Mouse (Mus musculus) midbrain, embryonic 10.5 days (tissue): ENCODE data around the gene Asap2. TPM values are rescaled to one million over a fixed set of nuclear protein-coding genes. Genes with fewer than 3 reads are reported as not detected.

ENCODE experiments used
- DNase-seq: peaks from one replicate; pipeline ENCODE4 v3.0.0-alpha.2; 2017; ENCODE audit warnings: low spot score
- H3K27ac ChIP-seq: fragments of 300-500 bp; sonication (generic); replicated peaks from 2 replicates; pipeline ENCODE4 v1.5.1; 2016; ENCODE audit warnings: mild to moderate bottlenecking
- H3K27me3 ChIP-seq: fragments of 300-500 bp; sonication (generic); 2 replicates; pipeline ENCODE4 v1.6.1; 2016; ENCODE audit warnings: low read depth, mild to moderate bottlenecking; ENCODE audit not compliant: poor library complexity, severe bottlenecking
- H3K36me3 ChIP-seq: fragments of 300-500 bp; sonication (generic); 2 replicates; pipeline ENCODE4 v1.6.1; 2016; ENCODE audit warnings: mild to moderate bottlenecking, moderate library complexity
- H3K4me1 ChIP-seq: fragments of 300-500 bp; sonication (generic); 2 replicates; pipeline ENCODE4 v1.6.1; 2016
- H3K4me3 ChIP-seq: fragments of 300-500 bp; sonication (generic); 2 replicates; pipeline ENCODE4 v1.5.1; 2016; ENCODE audit warnings: mild to moderate bottlenecking, moderate library complexity
- H3K9me3 ChIP-seq: fragments of 300-500 bp; sonication (generic); replicated peaks from 2 replicates; pipeline ENCODE4 v1.6.1; 2016; ENCODE audit warnings: mild to moderate bottlenecking
- WGBS: fragments of 180-500 bp; shearing (Covaris S2); methylation state at CpG from one replicate; pipeline ENCODE4 v1.1.7; 2016; 5-methylcytosine and 5-hydroxymethylcytosine counted together
- polyA plus RNA-seq: library from polyadenylated mRNA; unstranded; fragments of >200 nt; fragmentation: Nextera tagmentation; extraction: Ambion mirVana; gene quantifications from 2 replicates; pipeline ENCODE4 v1.2.1, GENCODE M21; 2016

The Asap2 gene
- polyA plus RNA-seq, 1 experiment from 2014 or later: 11.6 TPM

GRCm38 (mm10) chr12:21160327-21160828 is 170.1 kb downstream of the Asap2 start:
- Histone ChIP-seq H3K36me3 (0 out of 2 replicates have a peak, but pooled peaks cover 6% of the 10 kb centered on the region), H3K9me3 (no peaks in the 10 kb centered on the region), H3K4me1 (peaks cover 13% of the 10 kb centered on the region), H3K27me3 (no peaks in the 10 kb centered on the region), H3K27ac (no peak overlapping the region), H3K4me3 (no peak overlapping the region)
- no peak for DNase-seq
- 87% methylated on average over 8 of the region's 8 CpGs for WGBS

- Histone ChIP-seq H3K4me1 (peaks cover 17% of the 10 kb centered on the region), H3K27ac (no peak overlapping the region), H3K4me3 (no peak overlapping the region), H3K27me3 (no peaks in the 10 kb centered on the region), H3K9me3 (no peaks in the 10 kb centered on the region), H3K36me3 (0 out of 2 replicates have a peak, but pooled peaks cover 6% of the 10 kb centered on the region)
- no peak for DNase-seq
- 88% methylated on average over 4 of the region's 4 CpGs for WGBS
Measured at GRCm38 (mm10) chr12:21161841-21162240, 171.6 kb downstream of the Asap2 start.

GRCm38 (mm10) chr12:21163706-21164105 is 173.4 kb downstream of the Asap2 start:
- H3K27me3 ChIP-seq: no peaks in the 10 kb centered on the region
- DNase-seq: no peak
- H3K36me3 ChIP-seq: peaks cover 15% of the 10 kb centered on the region
- no peaks in the 10 kb centered on the region for H3K9me3 ChIP-seq
- no peak overlapping the region for H3K4me3 ChIP-seq
- H3K27ac ChIP-seq: no peak overlapping the region
- peaks cover 22% of the 10 kb centered on the region for H3K4me1 ChIP-seq
- WGBS: 87% methylated on average over 3 of the region's 3 CpGs

DNA sequence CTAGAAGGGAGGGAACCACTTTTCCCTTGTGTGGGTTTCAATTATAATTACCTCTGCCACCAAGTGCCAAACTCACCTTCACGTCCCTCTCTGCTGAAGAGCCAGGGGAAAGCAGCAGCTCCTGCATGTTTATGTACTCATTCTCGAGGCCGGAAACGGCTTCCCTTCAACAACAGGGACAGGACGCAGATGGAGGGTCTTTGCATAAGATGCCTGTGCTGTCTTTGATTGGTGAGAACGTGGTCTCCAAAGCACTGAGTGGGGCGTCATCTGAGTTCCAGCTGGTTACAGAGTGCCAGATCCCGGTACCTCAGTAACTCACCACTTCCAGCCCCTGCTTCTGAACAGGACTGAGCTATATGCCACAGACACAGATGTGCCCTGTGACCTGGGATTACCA is 174.0 kb downstream of the Asap2 start:
- peaks cover 21% of the 10 kb centered on the region for H3K4me1 ChIP-seq
- no peaks in the 10 kb centered on the region for H3K9me3 ChIP-seq
- H3K27me3 ChIP-seq: no peaks in the 10 kb centered on the region
- 78% methylated on average over 8 of the region's 8 CpGs for WGBS
- no peak overlapping the region for H3K4me3 ChIP-seq
- DNase-seq: no peak
- peaks cover 20% of the 10 kb centered on the region for H3K36me3 ChIP-seq
- no peak overlapping the region for H3K27ac ChIP-seq

DNA sequence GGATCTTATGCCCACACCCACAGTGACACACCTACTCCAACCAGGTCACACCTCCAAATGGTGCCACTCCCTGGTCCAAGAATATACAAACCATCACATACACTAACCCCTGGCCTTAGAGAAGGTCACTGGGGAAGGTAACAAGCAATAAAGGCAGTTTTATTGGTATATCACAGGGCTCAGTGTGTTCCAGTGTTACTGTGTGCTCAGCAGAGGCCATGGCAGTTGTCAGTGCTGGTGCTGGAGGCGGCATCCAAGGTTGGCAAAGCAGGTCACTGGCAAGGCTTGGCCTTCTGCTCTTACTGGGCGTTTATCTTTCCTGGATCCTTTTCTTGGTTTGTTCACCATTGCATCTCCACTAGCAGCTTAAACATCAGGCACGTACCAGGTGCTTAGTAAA is 174.9 kb downstream of the Asap2 start:
- H3K27ac ChIP-seq: no peak overlapping the region
- H3K4me1 ChIP-seq: peaks cover 12% of the 10 kb centered on the region
- H3K4me3 ChIP-seq: no peak overlapping the region
- H3K9me3 ChIP-seq: no peaks in the 10 kb centered on the region
- 94% methylated on average over 3 of the region's 3 CpGs for WGBS
- H3K27me3 ChIP-seq: no peaks in the 10 kb centered on the region
- H3K36me3 ChIP-seq: peaks cover 29% of the 10 kb centered on the region
- no peak for DNase-seq

DNA sequence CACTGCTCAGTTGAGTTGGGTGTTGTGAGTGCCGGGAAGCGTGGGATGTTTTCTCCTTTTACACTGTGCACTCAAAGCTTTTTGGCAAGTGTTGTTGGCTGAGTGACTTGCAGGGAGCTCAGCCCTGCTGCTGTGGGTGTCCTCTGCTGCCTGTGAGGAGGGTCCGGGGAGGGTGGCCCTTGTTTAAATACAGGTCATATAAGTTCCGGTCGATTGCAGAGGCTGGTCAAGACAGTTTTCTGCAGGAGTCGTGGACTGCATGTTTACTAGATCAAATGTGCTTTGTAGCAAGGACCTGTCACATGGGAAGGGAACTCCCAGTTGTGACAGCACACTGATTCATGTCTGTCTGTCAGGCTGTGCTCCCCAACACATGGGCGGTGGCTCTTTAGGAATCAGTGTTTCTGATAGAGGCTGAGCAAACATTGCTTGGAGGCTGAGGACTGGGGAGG is 175.7 kb downstream of the Asap2 start:
- Histone ChIP-seq H3K27ac (no peak overlapping the region), H3K4me3 (no peak overlapping the region), H3K27me3 (no peaks in the 10 kb centered on the region), H3K9me3 (no peaks in the 10 kb centered on the region), H3K4me1 (peaks cover 9% of the 10 kb centered on the region), H3K36me3 (peaks cover 36% of the 10 kb centered on the region)
- 80% methylated on average over 7 of the region's 7 CpGs for WGBS
- DNase-seq: no peak

GRCm38 (mm10) chr12:21166884-21167575 is 176.8 kb downstream of the Asap2 start:
- peaks cover 9% of the 10 kb centered on the region for H3K4me1 ChIP-seq
- no peak overlapping the region for H3K4me3 ChIP-seq
- H3K36me3 ChIP-seq: peaks cover 41% of the 10 kb centered on the region
- H3K27me3 ChIP-seq: no peaks in the 10 kb centered on the region
- H3K27ac ChIP-seq: no peak overlapping the region
- no peaks in the 10 kb centered on the region for H3K9me3 ChIP-seq
- WGBS: 61% methylated on average over 6 of the region's 6 CpGs
- no peak for DNase-seq

GRCm38 (mm10) chr12:21167741-21168140 is 177.5 kb downstream of the Asap2 start:
- Histone ChIP-seq H3K4me3 (no peak overlapping the region), H3K4me1 (peaks cover 9% of the 10 kb centered on the region), H3K27ac (0 out of 2 replicates have a peak overlapping the region, but pooled peaks have one; percentile 39), H3K9me3 (no peaks in the 10 kb centered on the region), H3K36me3 (peaks cover 44% of the 10 kb centered on the region), H3K27me3 (no peaks in the 10 kb centered on the region)
- no peak for DNase-seq
- WGBS: 87% methylated on average over 4 of the region's 4 CpGs

- H3K27me3 ChIP-seq: no peaks in the 10 kb centered on the region
- no peak overlapping the region for H3K27ac ChIP-seq
- DNase-seq: no peak
- H3K4me3 ChIP-seq: no peak overlapping the region
- peaks cover 48% of the 10 kb centered on the region for H3K36me3 ChIP-seq
- H3K9me3 ChIP-seq: no peaks in the 10 kb centered on the region
- WGBS: 95% methylated on average over 6 of the region's 6 CpGs
- H3K4me1 ChIP-seq: peaks cover 9% of the 10 kb centered on the region
Measured at GRCm38 (mm10) chr12:21168149-21168548, 177.9 kb downstream of the Asap2 start.

- Histone ChIP-seq H3K36me3 (peaks cover 55% of the 10 kb centered on the region), H3K4me3 (no peak overlapping the region), H3K27ac (no peak overlapping the region), H3K4me1 (peaks cover 4% of the 10 kb centered on the region; the same call in 1 of the 2 replicates), H3K9me3 (no peaks in the 10 kb centered on the region), H3K27me3 (no peaks in the 10 kb centered on the region)
- 94% methylated on average over 11 of the region's 11 CpGs for WGBS
- DNase-seq: no peak
Measured at GRCm38 (mm10) chr12:21171776-21172490, 181.7 kb downstream of the Asap2 start.

- Histone ChIP-seq H3K27me3 (no peaks in the 10 kb centered on the region), H3K4me3 (no peak overlapping the region), H3K27ac (no peak overlapping the region), H3K36me3 (peaks cover 58% of the 10 kb centered on the region), H3K9me3 (no peaks in the 10 kb centered on the region), H3K4me1 (no peaks in the 10 kb centered on the region)
- no peak for DNase-seq
- WGBS: 92% methylated on average over 7 of the region's 7 CpGs
Measured at GRCm38 (mm10) chr12:21173847-21174412, 183.7 kb downstream of the Asap2 start.

DNA sequence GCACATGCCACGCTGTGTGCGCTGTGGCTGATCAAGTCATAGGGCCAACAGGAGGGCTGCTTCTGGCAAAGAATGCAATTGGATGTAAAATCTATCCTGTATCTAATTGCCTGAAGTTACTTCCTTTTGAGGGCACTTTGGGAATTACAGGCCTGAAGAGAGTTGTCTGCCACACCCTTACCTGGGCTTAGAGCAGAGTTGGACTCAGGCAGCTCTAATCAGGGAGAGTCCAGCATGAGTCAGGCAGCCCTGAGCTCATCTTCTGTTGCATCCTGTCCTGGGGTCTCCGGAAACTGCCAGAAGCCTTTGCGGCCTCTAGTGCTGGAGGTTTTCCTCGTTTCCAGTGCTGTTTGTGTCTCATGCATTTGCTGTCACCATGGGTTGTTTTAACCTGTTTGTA is 186.1 kb downstream of the Asap2 start:
- Histone ChIP-seq H3K4me3 (no peak overlapping the region), H3K4me1 (no peaks in the 10 kb centered on the region), H3K27me3 (no peaks in the 10 kb centered on the region), H3K27ac (no peak overlapping the region), H3K36me3 (peaks cover 46% of the 10 kb centered on the region), H3K9me3 (no peaks in the 10 kb centered on the region)
- 92% methylated on average over 5 of the region's 5 CpGs for WGBS
- no peak for DNase-seq
